Mouse (Mus musculus): Measurements from ENCODE around the gene Nod1.
"Not testable (repeated sequence)": the region's sequence is repeated elsewhere in the genome, so short reads cannot be mapped to it uniquely, and the experiment has no call there.

The Nod1 gene

DNA sequence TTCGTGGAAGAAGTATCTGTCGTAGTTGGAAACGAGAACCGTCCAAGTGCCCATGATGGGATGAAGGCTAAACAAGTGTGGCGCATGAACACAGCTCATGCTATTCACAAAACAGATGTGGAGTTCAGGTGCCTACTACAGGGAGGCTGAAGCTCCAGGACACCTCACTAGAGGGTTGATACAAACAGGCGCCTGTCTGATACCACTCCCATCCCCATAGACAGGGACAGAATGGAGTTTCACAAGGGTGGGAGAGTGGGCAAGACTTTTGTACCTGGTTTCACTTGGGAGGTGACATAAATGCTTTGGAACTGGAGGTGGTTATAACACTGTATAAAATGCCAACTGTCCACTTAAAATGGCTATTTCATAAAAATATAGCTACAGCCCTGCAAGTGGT, 7.0 kb upstream of the Nod1 start:
- DNase-seq (ENCODE audit: low spot score in 2 of 2), result no peak

DNA sequence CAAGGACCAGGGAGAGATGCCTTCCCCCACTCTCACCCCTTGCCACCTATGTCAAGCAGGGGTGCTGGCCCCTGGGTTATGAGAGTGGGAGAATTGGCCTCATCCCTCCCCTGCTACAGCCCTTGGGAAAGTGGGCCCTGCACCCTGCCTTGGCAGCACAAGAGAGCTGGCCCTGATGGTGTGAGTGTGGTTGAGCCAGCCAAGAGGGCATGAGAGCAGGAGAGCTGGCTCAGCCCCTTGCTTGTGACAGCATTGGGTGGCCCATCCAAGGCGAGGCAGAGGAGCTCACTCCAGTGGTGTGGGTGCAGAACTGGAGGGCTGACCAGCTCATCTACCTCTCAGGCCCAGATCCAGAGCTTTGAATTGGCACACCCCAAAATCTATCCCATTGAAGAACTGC, 3.2 kb upstream of the Nod1 start:
- no peak for DNase-seq (ENCODE audit: low spot score in 2 of 2)

DNA sequence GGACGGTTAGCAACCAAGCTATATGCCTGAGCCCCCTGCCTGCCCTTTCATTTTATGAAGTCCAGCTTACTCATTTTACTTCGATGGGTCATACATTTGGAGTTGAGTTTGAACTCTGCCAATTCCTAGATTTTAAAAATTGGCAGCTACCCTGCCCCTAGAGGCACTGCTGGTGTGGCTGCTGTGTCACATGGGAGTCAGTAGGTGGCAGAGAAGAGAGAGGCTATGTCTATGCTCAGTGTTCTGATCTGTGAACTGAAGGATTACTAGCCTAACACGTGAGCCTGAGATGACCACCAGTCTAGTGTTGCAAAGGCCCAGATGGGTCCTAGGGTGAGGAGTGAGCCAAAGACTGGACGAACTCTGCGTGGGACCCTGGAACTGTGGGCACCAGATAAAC, 2.1 kb upstream of the Nod1 start:
- peak in 1 of 2 experiments; percentile 27 for DNase-seq (ENCODE audit: low spot score in 2 of 2)

DNA sequence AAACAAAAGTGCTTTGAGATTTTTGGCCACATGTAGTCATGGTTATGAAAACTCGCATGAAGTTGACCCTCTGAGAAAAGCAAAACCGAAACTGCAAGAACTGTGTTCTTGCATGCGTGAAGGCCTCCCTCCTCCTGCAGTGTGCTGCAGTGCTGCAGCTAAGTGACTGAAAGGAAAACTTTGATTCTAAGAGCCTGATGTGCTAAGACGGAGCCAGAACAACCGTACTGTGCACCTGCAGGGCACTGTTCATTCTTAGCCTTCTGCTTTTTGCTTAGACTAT, 458 bp upstream of the Nod1 start:
- no peak for DNase-seq (ENCODE audit: low spot score in 2 of 2)

DNA sequence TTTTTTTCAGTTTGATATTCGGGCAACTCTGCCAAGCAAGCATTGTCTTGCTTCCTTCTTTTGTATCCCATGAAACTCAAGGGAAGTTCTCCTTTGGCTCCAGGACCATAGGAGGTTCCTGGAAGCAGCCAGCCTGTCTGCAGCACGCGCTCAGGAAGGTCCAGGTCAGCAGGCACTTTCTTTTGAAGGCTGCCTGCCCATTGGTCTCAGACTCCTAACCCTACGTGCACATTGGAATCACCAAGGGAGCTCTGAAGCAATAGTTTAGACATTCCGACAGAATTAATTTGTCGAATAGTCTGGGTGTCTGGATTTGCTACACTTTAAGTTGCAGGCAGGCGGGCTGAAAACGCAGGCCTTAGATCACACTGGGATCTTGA, 691 bp downstream of the Nod1 start:
- DNase-seq (ENCODE audit: low spot score in 2 of 2), result no peak

DNA sequence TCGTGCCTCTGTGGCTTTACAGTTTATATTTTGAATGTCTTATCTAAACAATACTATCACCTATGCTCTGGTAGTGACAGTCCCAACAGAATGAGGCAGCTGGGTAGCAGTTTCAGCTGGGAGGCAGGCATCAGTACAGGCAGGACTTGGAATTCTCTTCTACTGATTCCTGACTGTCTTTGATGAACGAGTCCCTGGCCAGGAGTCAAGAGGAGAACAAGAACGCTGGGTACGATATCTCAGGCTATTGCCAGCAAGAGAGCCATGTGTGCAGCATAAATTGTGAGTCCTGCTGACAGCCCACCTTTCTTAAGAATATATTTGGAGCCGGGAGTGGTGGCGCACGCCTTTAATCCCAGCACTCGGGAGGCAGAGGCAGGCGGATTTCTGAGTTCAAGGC, 1.9 kb downstream of the Nod1 start:
- DNase-seq (ENCODE audit: low spot score in 2 of 2), result no peak

DNA sequence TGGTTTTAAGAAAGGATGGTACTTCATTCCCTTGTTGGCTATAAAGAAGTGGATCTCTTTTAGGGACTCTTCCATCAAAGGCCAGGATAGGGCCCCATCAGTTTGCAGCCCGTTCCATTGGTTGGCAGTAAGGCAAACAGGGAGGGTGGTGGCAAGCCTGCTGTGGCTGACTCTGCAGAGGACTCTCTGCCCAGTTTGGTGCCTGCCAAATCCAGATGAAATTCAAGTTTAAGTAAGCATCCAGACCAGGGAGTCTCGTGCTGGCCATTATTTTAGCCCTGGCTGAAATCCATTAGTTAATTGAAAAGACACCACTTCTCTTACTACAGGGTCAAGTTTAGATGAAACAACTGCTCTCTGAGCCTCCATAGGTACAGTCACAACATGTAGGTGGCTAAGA, 2.6 kb downstream of the Nod1 start:
- DNase-seq (ENCODE audit: low spot score in 2 of 2), result no peak

DNA sequence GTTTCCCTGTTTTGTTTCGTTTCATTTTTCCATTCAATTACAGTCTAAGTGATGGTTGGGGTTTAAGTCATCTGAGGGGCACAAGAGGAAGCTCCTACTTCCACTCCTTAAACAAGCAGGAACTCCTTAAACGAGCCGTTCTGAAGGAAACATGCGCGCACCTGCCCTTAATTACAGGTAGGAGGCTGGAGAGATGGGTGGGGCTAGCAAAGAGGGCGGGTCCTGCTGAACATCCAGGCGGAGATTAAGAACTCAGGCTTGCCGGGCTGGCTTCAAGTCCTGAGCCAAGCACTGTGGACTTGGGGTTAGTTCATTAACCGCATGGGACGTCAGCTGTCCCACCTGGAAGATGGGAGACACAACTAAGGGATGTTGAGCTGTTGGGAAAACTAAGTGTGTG, 4.8 kb downstream of the Nod1 start:
- DNase-seq (ENCODE audit: low spot score in 2 of 2), result no peak

DNA sequence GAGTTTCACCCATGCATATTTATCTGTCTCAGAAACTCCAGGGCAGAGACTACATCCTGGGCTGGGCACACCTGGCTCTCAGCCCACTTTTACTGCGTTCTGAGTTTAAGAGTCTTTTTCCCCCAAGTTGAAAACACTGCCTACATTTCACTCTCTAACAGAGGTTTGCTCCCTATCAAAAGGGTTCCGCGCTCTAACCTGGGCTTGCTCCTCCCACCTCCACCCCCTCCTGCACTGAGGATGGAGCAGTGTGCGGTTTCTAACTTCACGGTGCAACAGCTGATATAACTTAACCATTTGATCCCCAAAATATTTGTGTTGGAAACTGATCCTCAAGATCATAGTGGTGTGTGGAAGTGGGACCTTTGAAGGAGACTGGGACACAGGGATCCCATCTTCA, 7.2 kb downstream of the Nod1 start:
- no peak for DNase-seq (ENCODE audit: low spot score in 2 of 2)

DNA sequence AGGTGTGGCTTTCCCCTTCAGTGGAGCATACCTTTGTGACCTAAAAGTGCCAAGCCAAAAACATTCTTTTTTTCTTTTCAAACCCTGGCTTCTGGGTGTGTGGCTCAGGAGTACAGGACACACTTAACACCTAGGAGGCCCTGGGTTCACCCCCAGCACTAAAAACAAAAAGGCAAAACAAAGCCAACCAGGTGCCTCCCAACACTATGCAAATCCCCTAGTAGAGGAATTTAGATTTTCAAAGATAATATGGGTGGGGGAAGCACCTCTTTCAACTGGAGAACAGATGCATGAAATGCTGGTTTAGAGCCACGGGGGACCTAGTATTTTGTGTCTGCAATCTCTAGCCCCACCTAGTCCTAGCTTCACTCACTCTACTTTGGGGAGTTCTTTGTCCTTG, 7.7 kb downstream of the Nod1 start:
- no peak for DNase-seq (ENCODE audit: low spot score in 2 of 2)

DNA sequence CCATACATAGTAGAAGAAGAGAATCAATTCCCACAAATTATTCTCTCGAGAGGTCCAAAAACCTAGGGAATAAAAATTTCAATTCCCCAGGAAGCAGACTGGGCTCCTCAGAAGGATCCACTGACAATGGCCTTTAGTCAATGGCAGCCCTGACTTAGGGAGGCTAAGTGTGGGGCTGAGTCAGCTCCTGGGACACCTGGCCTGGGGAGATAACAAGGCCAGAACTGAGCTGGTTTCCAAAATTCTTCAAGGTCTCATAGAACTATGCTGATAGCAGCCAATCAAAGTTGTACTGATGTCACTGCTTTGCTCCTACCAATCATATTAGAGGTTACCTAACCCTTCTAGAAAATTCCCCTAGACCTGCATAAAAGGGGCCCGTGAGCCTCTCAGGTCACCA, 8.8 kb downstream of the Nod1 start:
- no peak for DNase-seq (ENCODE audit: low spot score in 2 of 2)

DNA sequence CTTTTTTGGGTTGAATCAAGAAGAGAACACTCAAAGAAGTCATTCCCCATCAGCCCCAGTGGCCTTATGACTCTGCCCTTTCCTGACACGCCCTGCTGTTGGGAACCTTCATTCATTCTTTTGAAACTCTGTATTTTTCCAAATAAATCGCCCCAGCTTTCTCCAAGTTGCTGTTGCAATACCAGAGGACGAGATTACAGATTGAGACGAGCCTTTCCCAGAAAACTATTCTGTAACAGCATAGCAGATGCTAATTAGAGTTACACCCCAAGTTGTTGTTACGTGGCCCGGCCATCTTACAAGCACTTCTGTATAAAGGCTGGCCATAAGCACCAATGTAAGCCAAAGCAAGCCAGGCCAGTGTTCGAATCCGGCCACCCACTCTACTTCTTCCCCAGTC, 14.8 kb downstream of the Nod1 start:
- DNase-seq (ENCODE audit: low spot score in 2 of 2), result no peak

DNA sequence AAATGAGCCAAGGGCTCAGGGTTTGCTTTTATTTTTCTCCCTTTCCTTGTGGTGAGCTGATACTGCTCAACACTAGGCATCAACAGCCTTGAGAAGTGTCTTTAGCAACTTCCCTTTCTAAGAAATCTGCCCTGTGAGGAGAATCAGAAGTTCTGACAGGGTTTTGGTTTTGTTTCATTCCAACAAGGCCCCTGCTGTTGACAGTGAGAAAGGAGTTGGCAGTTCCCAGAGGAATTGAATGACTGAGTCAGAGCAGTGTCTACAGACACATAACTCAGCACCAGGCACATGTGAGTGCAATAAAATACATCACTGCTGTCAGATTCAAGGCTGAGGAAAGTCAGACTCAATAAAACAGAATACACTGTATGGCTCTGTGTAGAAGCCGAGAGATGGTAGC, 16.0 kb downstream of the Nod1 start:
- no peak for DNase-seq (ENCODE audit: low spot score in 2 of 2)

DNA sequence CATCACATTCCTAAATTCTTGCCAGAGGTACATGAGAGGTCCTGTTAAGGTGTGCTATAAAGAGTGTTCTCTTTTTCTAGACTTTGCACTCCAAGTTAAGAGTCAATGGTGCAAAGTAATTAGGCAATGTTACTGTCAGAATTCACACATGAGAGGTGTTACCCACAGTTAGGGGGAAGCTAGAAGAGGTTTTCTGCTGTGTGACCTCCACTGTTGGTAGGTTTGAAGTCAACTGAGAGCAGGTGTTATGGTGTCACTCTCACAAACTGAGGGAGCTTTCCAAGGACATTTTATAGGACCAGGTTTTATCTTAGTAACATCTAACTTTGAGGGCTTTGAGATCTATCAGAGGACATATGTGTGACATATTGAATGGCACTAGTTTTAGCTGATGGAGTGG, 16.5 kb downstream of the Nod1 start:
- no peak for DNase-seq (ENCODE audit: low spot score in 2 of 2)

DNA sequence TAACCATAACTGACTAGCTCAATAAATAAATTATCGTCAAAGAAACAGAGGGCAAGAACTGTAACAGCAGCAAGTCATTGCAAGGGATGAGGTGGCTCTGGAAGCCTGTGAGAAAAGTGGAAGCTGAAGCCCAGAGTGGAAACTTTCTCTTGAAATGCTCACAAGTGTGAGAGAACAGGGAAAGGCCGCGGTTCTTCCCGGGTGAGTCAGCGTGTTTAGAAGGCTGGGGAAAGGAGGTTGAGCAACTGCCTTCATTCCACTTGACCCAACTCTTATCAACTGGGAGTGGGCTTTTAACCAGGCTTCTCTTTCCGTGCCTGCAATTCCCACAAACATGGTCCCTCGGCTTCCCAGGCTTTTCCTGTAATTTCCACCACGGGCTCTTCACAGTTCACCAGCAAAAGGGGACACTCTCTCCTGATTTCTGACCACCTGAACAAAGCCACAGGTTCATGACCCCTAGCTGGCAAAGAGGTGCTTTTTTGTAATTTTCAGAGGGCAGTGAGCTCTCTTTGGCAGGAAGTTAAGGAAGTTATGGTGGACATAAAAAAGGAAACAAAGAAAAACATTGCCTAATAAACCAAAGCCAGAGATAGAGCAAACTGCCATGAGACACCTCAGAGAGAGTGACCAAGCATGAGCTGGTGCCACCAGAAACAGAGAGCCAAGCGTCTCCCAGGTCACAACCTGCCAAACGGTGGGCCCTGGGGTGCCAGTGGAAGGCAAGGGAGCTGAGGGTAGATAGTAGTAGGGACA, 17.6 kb downstream of the Nod1 start:
- no peak for DNase-seq (ENCODE audit: low spot score in 2 of 2)

DNA sequence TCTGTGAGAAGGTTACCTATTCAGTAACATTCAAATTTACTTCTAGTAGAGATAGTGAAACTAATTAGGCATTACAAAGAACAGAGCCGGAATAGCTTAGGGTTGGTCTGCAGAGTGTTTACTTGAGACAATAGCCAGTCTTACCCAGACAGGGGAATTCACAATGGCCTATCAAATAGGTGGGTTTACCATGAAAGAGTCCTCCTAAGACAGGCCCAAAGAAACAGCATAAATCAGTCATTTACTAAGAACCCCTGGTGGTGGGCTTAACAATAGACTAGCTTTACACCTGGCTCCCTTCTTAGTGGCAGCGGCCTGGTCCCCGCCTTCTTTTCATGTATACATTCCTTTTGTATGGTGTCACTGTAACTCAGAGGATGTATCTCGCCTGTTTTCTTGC, 19.0 kb downstream of the Nod1 start:
- not testable (repeated sequence) for DNase-seq (ENCODE audit: low spot score in 2 of 2)

DNA sequence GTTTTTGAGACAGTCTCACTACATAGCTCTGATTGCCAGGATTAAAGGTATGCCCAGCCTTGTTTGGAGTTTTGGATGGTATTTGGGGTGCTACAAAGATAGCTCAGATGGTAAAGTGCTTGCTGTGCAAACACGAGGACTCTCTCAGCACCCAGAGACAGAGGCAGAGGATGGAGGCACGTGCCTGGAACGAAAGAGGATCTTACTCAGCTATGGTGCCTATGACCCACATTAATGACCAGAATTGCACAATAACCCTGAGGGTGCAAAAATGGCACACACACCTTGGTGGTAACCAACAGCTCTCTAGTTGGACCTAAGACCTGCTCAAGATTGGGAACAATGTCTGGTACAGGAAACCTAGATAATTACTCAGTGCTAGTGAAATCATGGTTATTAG, 19.9 kb downstream of the Nod1 start:
- DNase-seq (ENCODE audit: low spot score in 2 of 2), result no peak

DNA sequence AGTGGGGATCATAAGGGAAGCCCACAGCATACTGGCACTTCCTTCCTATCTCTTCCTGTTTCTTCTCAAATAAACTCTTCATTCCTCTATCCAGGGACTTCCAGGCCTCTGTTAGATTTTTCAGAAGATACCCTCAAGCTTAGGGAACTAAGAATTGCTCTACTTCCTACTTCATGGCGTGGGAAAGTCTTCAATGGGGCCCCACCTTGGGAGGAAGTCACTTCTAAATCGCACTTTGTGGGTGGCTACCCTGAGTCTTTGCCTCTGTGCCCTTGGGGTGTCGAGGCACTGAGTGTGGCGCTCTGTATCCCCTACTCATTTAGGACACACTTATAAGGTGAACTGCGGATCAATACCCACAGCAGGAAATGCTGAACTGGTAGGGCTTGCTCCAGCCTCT, 23.7 kb downstream of the Nod1 start:
- DNase-seq (ENCODE audit: low spot score in 2 of 2), result no peak

DNA sequence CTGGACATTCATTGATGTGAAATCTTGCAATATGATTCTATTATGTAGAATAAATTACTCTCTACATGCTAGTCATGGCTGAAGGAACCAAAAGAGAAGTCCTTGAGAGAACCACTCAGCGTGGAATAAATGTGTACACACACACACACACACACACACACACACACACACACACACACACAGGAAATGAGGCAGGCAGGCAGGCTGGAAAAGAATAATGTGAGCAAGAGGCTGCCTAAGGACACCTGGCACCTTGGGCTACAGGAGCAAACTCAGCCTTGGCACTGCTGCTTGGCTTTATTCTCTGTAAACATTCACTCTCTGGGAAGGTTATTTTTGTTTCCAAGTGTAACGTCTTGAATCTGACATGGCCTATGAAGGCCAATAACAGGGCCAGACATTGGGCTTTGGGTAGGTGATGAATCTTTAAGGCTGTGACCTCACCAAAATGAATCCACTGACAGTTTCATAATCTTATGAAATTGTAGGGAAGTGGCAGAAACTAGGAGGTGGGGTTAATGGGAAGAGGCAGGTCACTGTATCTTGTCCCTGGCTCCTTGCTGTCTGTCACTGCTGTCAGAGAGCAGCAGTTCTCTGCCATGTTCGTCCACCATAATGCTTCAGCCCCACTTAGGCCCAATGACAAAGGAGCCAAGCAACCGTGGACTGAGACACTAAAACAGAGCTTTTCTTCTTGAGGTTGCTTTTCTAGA, 26.0 kb downstream of the Nod1 start:
- no peak for DNase-seq (ENCODE audit: low spot score in 2 of 2)

DNA sequence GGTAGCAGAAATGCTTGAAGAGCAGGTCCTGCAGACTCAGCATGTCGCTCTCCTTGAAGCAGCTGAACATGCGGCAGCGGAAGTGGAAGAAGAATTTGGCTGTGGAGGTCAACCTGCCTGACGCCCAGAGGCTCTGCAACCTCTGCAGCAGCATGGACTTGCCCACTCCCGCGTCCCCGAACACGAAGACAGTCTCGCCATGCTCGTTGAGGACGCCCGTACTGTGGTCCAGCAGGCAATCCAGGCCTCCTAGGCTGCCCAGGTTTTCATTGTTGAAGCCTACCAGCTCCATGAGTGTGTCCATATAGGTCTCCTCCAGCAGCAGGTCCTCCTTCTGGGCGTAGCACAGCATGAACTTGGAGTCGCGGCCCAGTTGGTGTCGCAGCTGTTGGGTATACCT, 27.9 kb downstream of the Nod1 start:
- no peak for DNase-seq (ENCODE audit: low spot score in 2 of 2)

DNA sequence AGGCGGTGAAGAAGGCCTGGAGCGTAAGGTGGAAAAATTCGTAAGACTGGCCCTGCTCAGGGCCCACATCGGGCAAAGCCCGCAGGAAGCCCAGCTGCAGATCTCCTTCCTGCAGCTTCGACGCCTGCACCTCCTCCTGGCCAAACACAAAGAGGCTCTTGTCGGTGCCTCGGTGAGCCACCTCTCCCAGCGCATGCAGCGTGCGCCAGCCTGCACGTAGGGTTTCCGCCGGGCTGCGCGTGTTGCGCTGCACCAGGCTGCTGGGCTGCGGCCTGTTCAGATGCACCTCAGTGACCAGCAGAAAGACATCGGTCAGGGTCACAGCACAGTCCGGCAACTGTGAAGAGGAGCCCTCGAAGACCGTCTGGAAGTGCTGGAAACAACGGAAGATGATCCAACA, 28.7 kb downstream of the Nod1 start:
- DNase-seq (ENCODE audit: low spot score in 2 of 2), result no peak

DNA sequence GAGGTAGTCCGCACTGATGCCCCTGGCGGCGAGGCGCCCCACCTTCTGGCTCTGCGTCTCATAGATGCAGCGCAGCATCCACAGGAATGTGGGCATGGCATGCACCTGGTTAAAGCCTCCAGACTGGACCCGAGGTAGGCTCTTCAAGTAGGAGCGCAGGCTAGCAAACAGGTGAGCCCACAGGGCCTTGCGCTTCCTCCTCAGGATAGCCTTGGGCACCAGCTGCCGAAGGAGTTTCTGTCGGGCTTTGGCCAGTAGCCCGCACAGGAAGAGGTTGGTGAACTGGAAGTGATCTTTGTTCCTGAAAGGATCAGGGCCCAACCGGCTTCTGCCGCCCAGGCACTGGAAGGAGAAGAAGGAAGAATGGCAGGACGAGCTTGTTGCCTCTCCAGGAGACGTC, 29.1 kb downstream of the Nod1 start:
- DNase-seq (ENCODE audit: low spot score in 2 of 2), result no peak

DNA sequence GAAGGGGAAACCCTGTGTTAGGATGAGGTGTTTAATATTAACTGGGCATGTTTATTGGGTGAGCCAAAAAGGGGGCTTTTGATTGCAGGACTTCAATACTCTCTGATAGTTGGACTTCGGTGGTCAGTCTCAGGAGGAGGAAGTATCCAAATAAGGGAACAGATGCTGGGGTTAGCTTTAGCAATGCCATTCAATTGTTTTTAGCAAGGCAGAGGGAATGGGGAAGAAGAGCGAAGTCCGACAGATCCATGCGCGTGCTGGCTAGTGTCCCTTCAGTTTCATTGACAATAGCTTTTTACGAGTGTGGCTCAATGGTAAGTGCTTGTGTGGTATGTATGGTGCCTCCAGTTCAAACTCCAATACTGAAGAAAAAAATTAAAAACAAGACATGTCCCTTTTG, 31.3 kb downstream of the Nod1 start:
- DNase-seq (ENCODE audit: low spot score in 2 of 2), result no peak

DNA sequence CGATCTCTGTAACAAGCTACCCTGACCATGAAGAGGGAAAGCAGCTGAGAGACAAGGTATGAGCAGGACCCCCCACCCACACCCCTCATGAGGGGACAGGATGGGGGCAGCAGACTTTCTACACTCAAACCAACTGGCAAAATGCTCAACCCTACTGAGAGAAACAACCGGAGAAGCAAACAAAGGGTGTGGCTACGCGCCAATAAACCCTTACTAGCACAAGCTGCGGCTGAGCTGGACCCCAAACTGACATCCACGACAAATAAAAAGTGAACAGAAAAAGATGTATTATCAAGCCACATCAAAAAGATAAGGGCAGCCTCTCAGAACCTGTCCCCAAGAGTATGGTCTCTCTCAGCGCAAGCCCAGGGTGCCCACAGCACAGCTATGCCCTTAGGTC, 32.3 kb downstream of the Nod1 start:
- no peak for DNase-seq (ENCODE audit: low spot score in 2 of 2)
